Mouse (Mus musculus) spleen, adult 2 months (tissue): ENCODE measurements around the gene Rab3b.

ENCODE experiments used
- CTCF ChIP-seq: fragments of 200-500 bp; IDR thresholded peaks from 2 replicates; pipeline ENCODE4 v1.5.1; 2011; ENCODE audit warnings: mild to moderate bottlenecking, inconsistent platforms; ENCODE audit not compliant: insufficient read depth, insufficient read length, insufficient replicate concordance; ENCODE audit errors: extremely low read depth
- POLR2A ChIP-seq: fragments of 200-500 bp; IDR thresholded peaks from 2 replicates; pipeline ENCODE4 v1.6.1; 2011; ENCODE audit warnings: low read depth, low read length, inconsistent platforms

- TF ChIP-seq CTCF (no peak), POLR2A (no peak)
These were observed 8.6 kb downstream of the Rab3b start for GRCm38 (mm10) chr4:108887456-108887855.
